Mouse (Mus musculus): ENCODE data around the gene Pald1.

- TF ChIP-seq POLR2A (IDR thresholded peaks at IDR 0.05; ENCODE audit: borderline replicate concordance, low read depth, low read length) (no peak), CTCF (IDR thresholded peaks at IDR 0.05; ENCODE audit: low read depth, low read length) (no peak)
Measured at GRCm38 (mm10) chr10:61383021-61383714, at the start of gene Pald1.
